Mouse (Mus musculus) forebrain, embryonic 13.5 days (tissue): ENCODE data around the gene Mrps35. TPM values are rescaled to one million over a fixed set of nuclear protein-coding genes. Genes with fewer than 3 reads are reported as not detected.

Source experiments
- ATAC-seq: fragments of 200-750 bp; cut with Nextera tagmentation; 2 replicates; pipeline ENCODE4 v1.8.0; 2017
- H3K27ac ChIP-seq: fragments of 300-500 bp; sonication (generic); 2 replicates; pipeline ENCODE4 v1.5.1; 2015; ENCODE audit warnings: inconsistent platforms, mild to moderate bottlenecking, moderate library complexity
- H3K27me3 ChIP-seq: fragments of 300-500 bp; sonication (generic); 2 replicates; pipeline ENCODE4 v1.6.1; 2015; ENCODE audit warnings: mild to moderate bottlenecking, inconsistent platforms
- H3K36me3 ChIP-seq: fragments of 300-500 bp; sonication (generic); 2 replicates; pipeline ENCODE4 v1.6.1; 2015; ENCODE audit warnings: mild to moderate bottlenecking, inconsistent platforms; ENCODE audit not compliant: poor library complexity, severe bottlenecking
- H3K4me1 ChIP-seq: fragments of 300-500 bp; sonication (generic); 2 replicates; pipeline ENCODE4 v1.6.1; 2015; ENCODE audit warnings: inconsistent platforms
- H3K4me2 ChIP-seq: fragments of 300-500 bp; sonication (generic); 2 replicates; pipeline ENCODE4 v1.6.1; 2015; ENCODE audit warnings: inconsistent platforms, mild to moderate bottlenecking, moderate library complexity
- H3K4me3 ChIP-seq: fragments of 300-500 bp; sonication (generic); 2 replicates; pipeline ENCODE4 v1.5.1; 2015; ENCODE audit warnings: mild to moderate bottlenecking, inconsistent platforms
- H3K9ac ChIP-seq: fragments of 300-500 bp; sonication (generic); 2 replicates; pipeline ENCODE4 v1.6.1; 2015; ENCODE audit warnings: mild to moderate bottlenecking, inconsistent platforms
- H3K9me3 ChIP-seq: fragments of 300-500 bp; sonication (generic); replicated peaks from 2 replicates; pipeline ENCODE4 v1.6.1; 2016; ENCODE audit warnings: inconsistent platforms
- WGBS: fragments of 180-500 bp; shearing (Covaris S2); methylation state at CpG from one replicate; pipeline ENCODE4 v1.1.7; 2015; 5-methylcytosine and 5-hydroxymethylcytosine counted together
- polyA plus RNA-seq: library from polyadenylated mRNA; unstranded; fragments of >200 nt; fragmentation: Nextera tagmentation; extraction: Ambion mirVana; gene quantifications from 2 replicates; pipeline ENCODE4 v1.2.1, GENCODE M21; 2015

Gene Mrps35
- polyA plus RNA-seq, result 99.0 and 112 TPM in 2 replicates

DNA sequence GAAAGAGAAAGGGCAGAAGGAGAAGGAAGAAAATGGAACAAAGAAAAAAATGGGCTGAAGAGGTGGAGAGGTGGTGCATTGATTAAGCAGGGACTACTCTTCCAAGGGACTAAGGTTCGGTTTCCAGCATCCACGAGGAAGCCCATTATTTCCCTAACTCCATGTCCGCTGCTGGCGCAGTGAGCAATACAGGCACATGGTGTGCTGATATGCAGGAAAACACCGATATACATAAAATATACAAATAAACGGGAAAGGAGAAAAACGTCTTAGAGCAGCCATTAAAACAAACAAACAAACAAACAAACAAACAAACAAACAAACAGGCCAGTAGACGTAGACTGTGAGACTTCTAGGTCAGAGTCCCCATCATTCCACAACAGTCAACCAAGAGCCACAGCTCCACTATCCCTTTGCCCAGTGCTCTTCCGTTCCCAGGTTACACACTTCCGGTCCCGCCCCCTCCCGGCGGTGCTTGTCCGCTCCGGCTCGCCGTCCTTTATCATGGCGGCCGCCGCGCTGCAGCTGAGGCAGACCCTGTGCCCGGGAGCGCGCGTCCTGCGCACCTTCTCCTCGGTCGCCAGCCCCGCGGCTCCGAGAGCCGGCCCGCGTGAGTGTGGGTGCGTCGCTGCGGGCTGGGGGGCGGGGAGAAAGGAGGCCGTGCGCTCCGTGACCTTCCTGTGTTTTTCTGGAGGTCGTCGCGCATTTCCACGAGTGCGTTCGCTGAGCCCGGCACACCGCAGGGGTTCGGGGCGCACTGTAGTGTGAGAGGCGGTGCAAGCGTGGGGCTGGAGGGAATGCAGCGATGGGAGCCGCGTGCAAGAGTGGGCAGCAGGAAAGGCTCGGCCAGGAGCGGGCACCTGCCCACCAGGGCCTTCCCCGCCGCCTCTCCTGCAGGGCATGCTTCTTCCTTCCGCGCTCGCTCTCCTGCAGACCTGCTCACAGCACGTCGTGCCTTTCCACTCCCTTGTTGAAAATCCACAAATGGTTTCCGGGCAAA, at the start of gene Mrps35:
Mrps35 (plus strand) TSS at position 474 of the 1,000 bp plus-strand sequence.
- 5% methylated on average over 66 of the region's 66 CpGs for WGBS
- H3K9me3 ChIP-seq, result no peaks in the 10 kb centered on the region
- peak within 1 kb of the TSS; percentile 87 for H3K4me3 ChIP-seq
- peak; percentile 99 for ATAC-seq
- peaks cover 16% of the 10 kb centered on the region for H3K4me1 ChIP-seq
- H3K4me2 ChIP-seq, result peak within 1 kb of the TSS; percentile 75
- peaks cover 12% of the 10 kb centered on the region for H3K36me3 ChIP-seq
- peak within 1 kb of the TSS; percentile 93 for H3K9ac ChIP-seq
- 0 out of 2 replicates have a peak, but pooled peaks cover 8% of the 10 kb centered on the region for H3K27me3 ChIP-seq
- peak within 1 kb of the TSS; percentile 80 for H3K27ac ChIP-seq

DNA sequence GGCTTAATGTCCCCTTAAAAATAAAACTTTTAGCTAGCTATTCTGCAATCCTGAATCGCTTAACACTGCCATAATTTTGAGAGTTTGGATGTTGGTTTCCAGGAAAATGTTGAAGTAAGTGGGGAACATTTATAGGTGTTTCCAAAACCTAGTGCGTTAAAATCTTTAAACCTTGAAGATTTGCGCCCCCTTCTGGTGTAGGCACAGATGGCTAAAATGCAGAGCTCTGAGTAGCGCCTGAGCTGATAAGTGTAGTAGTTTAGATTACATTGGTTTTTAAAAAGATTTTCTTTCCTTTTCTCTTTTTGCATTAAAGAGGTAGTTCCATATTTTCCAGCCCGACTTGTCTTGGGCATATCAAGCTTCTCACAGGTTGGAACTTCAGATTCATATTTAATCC, 48.3 kb upstream of the Mrps35 start:
- H3K4me1 ChIP-seq, result no peaks in the 10 kb centered on the region
- no peaks in the 10 kb centered on the region for H3K9me3 ChIP-seq
- no peak overlapping the region for H3K9ac ChIP-seq
- no peaks in the 10 kb centered on the region for H3K27me3 ChIP-seq
- no peak overlapping the region for H3K4me2 ChIP-seq
- H3K36me3 ChIP-seq, result no peaks in the 10 kb centered on the region
- no peak overlapping the region for H3K4me3 ChIP-seq
- 38% methylated on average over 5 of the region's 5 CpGs for WGBS
- ATAC-seq, result peak; percentile 50; the same call in 1 of the 2 replicates
- no peak overlapping the region for H3K27ac ChIP-seq

DNA sequence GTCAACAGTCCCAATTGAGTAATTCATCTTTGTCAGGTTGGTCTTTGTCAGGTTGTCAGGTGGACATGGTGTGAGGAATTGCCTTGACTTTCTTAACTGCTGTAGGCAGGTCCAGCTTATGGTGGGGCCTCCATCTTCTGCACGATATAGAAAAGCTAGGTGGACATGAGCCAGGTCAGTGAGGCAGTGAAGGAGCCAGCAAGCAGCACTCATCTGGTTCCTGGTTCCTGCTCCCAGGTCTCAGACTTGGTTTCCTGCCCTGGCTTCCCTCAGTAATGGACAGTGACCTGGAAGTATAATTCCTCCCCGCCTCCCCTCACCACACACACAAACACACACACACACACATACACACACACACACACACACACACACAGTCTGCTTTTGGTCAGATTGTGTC, 47.2 kb upstream of the Mrps35 start:
- no peak overlapping the region for H3K27ac ChIP-seq
- H3K9ac ChIP-seq, result no peak overlapping the region
- WGBS, result 93% methylated on average over 2 of the region's 2 CpGs
- H3K27me3 ChIP-seq, result no peaks in the 10 kb centered on the region
- no peaks in the 10 kb centered on the region for H3K9me3 ChIP-seq
- H3K4me2 ChIP-seq, result no peak overlapping the region
- ATAC-seq, result no peak
- H3K4me1 ChIP-seq, result no peaks in the 10 kb centered on the region
- H3K4me3 ChIP-seq, result no peak overlapping the region
- H3K36me3 ChIP-seq, result no peaks in the 10 kb centered on the region

DNA sequence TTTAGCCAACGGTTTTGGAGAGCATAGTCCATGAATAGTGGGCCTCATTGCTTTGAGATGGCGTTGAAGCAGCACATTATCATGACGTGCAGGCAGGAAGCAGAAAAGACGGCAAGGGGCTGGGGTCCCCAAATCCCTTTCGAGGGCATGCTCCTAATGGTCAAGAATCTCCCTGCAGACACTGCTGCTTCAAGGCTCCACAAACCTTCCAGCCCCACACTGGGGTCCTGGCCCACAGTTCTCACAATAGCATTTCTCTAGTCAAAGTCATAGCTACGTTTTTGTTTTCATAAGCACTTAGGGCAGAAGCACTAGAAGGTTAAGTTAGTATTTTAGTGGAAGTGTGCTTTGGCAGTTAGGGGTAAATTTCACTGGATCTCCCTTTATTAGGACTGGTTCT, 46.7 kb upstream of the Mrps35 start:
- no peak overlapping the region for H3K4me2 ChIP-seq
- no peak for ATAC-seq
- no peak overlapping the region for H3K9ac ChIP-seq
- H3K9me3 ChIP-seq, result no peaks in the 10 kb centered on the region
- no peaks in the 10 kb centered on the region for H3K36me3 ChIP-seq
- no peak overlapping the region for H3K27ac ChIP-seq
- no peaks in the 10 kb centered on the region for H3K4me1 ChIP-seq
- no peaks in the 10 kb centered on the region for H3K27me3 ChIP-seq
- 83% methylated on average over 6 of the region's 6 CpGs for WGBS
- H3K4me3 ChIP-seq, result no peak overlapping the region

DNA sequence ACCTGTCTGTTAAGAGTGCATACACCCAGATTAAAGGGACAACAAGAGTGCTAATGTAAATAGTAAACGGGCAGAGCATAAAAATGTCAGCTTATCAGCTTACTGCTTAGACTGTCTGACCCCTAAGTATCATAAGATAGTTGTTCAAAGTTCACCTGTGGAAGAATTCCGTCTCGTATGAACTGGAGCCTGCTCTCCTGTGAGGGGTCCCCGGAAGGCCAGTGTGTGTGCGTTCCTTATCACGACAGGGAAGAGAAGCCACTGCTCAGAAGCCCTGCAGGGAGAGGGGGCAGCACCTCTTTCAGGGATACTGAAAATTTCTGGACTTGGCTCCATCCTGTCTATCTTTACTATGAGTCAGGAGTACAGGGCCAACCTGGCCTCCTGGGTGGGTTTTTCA, 45.6 kb upstream of the Mrps35 start:
- no peak for ATAC-seq
- Histone ChIP-seq H3K27me3 (no peaks in the 10 kb centered on the region), H3K9ac (no peak overlapping the region), H3K4me2 (no peak overlapping the region), H3K36me3 (no peaks in the 10 kb centered on the region), H3K4me1 (no peaks in the 10 kb centered on the region), H3K9me3 (no peaks in the 10 kb centered on the region), H3K4me3 (no peak overlapping the region), H3K27ac (no peak overlapping the region)
- 90% methylated on average over 6 of the region's 6 CpGs for WGBS

DNA sequence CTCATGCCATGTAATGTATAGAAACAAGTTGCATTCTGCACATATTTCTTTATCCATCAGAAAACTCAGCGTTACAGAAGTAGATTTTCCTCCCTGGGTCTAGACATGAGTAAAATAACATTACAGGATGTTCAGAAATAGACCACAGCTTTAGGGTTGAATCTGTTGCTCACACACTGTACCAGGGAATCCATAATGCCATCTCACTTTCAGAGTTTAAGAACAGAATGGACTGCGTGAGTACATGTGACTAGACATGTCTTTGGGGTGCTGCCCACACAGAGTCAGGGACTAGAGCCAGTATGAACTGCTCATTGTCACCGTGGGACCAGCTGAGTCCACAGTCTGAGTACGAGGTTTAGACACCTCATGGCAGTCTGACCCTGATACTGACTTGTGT, 43.9 kb upstream of the Mrps35 start:
- no peaks in the 10 kb centered on the region for H3K4me1 ChIP-seq
- H3K9ac ChIP-seq, result no peak overlapping the region
- 92% methylated on average over 4 of the region's 4 CpGs for WGBS
- no peak for ATAC-seq
- H3K27ac ChIP-seq, result no peak overlapping the region
- no peaks in the 10 kb centered on the region for H3K27me3 ChIP-seq
- no peaks in the 10 kb centered on the region for H3K36me3 ChIP-seq
- H3K4me3 ChIP-seq, result no peak overlapping the region
- H3K4me2 ChIP-seq, result no peak overlapping the region
- no peaks in the 10 kb centered on the region for H3K9me3 ChIP-seq

DNA sequence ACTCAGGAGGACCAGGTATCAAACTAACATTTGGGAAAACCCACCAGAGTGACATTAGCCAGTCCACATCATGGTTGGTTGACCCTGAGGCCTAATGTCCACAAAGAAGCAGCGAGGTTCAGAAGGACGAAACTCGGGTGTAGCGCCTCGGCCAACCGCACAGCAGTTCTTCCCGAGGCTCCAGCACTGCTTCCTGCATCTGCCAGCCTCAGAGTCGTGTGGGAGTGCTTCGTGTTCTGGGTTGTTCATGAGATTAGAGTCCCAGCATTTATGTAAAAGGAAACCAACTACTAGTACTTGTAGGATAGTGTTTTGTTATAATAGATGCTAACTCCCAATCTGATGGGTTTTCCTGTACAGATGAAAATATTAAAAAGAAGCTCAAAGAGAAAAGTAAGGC, 43.3 kb upstream of the Mrps35 start:
- no peak for ATAC-seq
- Histone ChIP-seq H3K27me3 (no peaks in the 10 kb centered on the region), H3K4me2 (no peak overlapping the region), H3K27ac (no peak overlapping the region), H3K4me3 (no peak overlapping the region), H3K4me1 (no peaks in the 10 kb centered on the region), H3K9me3 (no peaks in the 10 kb centered on the region), H3K36me3 (no peaks in the 10 kb centered on the region), H3K9ac (no peak overlapping the region)
- WGBS, result 89% methylated on average over 9 of the region's 9 CpGs

DNA sequence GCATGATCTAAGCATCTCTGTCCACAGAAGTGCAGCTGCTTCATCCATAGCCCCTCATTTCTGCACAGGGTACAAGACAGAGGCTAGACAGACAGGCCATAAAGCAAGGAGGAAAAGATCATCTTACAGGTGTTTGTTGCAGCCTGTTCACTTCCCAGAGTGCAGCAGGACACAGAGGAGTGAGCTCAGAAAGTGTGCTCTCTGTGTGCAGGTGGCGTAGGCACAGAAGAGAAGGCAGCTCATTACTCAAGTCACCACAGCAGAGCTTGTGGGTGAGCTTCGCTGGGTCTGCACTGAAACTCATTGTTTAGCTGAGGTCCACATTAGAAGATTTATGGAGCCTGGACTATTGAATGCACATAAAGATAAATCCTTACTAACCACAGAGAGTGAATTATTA, 42.8 kb upstream of the Mrps35 start:
- H3K9me3 ChIP-seq, result no peaks in the 10 kb centered on the region
- H3K36me3 ChIP-seq, result no peaks in the 10 kb centered on the region
- no peak overlapping the region for H3K4me3 ChIP-seq
- H3K4me2 ChIP-seq, result no peak overlapping the region
- H3K27me3 ChIP-seq, result no peaks in the 10 kb centered on the region
- no peaks in the 10 kb centered on the region for H3K4me1 ChIP-seq
- no peak overlapping the region for H3K9ac ChIP-seq
- no peak for ATAC-seq
- H3K27ac ChIP-seq, result no peak overlapping the region
- 78% methylated on average over 2 of the region's 2 CpGs for WGBS

DNA sequence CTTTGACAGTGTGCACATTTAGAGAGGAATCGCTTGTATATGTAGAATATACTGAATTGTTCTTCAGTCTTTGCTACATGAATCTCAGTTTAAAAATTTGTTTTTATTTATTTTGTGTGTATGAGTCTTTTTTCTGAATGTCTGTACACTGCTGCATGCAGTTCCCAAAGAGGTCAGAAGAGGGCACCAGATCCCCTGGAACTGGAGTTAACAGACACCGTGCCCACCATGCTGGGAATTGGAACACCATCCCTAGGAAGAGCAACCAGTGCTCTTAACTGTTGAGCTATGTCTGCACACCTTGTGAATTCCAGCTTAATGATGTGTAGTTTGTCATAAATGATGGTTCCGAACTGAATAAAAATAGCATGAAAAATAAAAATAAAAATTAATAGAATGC, 34.4 kb upstream of the Mrps35 start:
- Histone ChIP-seq H3K4me3 (no peak overlapping the region), H3K9me3 (no peaks in the 10 kb centered on the region), H3K36me3 (no peaks in the 10 kb centered on the region), H3K27me3 (no peaks in the 10 kb centered on the region), H3K27ac (no peak overlapping the region), H3K4me2 (no peak overlapping the region), H3K4me1 (no peaks in the 10 kb centered on the region), H3K9ac (no peak overlapping the region)
- 57% methylated on average over 3 of the region's 3 CpGs for WGBS
- ATAC-seq, result no peak

DNA sequence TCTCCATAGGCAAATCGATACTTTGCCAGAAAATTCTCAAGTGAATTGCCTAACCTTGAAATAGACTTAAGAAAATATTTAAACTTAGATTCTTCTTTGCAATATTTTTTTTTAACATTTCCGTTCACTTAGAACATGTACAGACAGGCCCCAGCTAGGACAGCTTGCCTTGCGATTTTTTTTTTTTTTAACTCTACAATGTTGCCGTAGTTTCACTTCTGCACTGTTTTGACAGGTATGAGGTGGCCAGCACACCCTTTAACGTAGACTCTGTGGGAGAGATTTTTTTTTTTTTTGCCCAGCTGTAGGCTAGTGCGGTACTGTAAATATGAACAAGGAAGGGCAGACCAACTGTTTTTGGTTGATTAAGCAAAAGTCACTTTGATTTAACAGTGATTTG, 32.2 kb upstream of the Mrps35 start:
- Histone ChIP-seq H3K4me2 (no peak overlapping the region), H3K36me3 (no peaks in the 10 kb centered on the region), H3K4me3 (no peak overlapping the region), H3K9ac (no peak overlapping the region), H3K4me1 (no peaks in the 10 kb centered on the region), H3K9me3 (no peaks in the 10 kb centered on the region), H3K27ac (no peak overlapping the region), H3K27me3 (no peaks in the 10 kb centered on the region)
- no peak for ATAC-seq
- WGBS, result 92% methylated on average over 6 of the region's 6 CpGs

DNA sequence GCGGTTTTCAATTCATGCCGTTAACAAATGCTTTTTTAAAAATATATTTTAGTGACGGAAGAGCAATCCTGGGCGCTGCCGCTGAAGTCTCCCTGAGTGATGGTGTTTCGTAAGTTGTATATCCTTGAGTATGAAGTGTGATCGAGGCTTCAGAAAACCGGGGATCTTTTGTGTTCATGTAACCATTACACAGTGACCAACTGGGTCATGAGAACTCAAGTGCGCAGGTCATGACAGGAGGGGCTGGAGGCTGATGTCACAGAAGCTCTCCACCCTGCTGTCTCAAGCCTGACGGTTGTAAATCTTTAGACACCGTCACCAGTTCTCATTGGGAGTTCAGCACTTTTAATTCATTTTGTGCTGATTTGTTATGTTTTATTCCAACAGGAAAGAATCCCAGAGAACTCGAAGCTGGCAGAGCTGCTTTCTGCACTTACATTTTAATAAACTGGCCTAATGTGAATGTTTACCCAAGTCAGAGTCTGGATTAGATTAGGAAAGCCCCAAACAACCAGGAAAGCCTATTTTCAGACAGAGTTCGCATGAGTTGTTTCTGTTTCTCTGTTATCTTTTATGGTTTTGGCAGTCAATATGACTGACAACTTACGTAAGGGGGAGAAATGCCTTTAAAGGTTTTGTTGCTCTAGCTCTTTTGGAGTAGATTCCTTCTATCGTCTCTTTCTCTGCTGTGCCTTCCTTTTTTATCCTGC, 31.6 kb upstream of the Mrps35 start:
- Histone ChIP-seq H3K4me3 (no peak overlapping the region), H3K9me3 (no peaks in the 10 kb centered on the region), H3K4me1 (no peaks in the 10 kb centered on the region), H3K27ac (no peak overlapping the region), H3K36me3 (no peaks in the 10 kb centered on the region), H3K4me2 (no peak overlapping the region), H3K9ac (no peak overlapping the region), H3K27me3 (no peaks in the 10 kb centered on the region)
- ATAC-seq, result no peak
- WGBS, result 90% methylated on average over 15 of the region's 15 CpGs

DNA sequence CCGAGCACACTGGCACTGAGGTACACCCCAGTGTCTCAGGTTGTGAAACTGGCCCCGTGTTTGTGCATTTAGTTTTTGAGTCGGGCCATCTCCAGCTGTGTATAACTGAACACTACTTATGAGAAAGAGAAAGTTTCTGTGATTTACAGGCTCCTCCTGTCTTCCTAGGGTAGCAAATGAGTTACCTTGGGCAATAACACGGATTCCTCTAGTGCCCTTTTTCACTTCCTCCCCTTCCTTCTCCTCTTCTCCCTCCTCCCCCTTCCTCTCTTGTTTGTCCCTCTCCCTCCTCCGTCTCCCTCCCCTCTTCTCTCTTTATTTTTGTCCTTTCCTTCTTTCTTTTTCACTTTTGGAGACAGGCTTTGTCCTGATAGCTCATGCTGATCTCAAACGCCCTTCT, 31.0 kb upstream of the Mrps35 start:
- Histone ChIP-seq H3K4me3 (no peak overlapping the region), H3K27me3 (no peaks in the 10 kb centered on the region), H3K4me1 (no peaks in the 10 kb centered on the region), H3K36me3 (peaks cover 2% of the 10 kb centered on the region; the same call in 1 of the 2 replicates), H3K9me3 (no peaks in the 10 kb centered on the region), H3K27ac (no peak overlapping the region), H3K4me2 (no peak overlapping the region), H3K9ac (no peak overlapping the region)
- no peak for ATAC-seq
- 67% methylated on average over 6 of the region's 6 CpGs for WGBS
